Mouse (Mus musculus) midbrain, embryonic 14.5 days (tissue): Measurements from ENCODE around the gene Ankk1. TPM values are rescaled to one million over a fixed set of nuclear protein-coding genes. Genes with fewer than 3 reads are reported as not detected.
A peak's percentile ranks its signal among the peaks of the same experiment; 100 is the strongest.

Experiments
- ATAC-seq: fragments of 200-750 bp; cut with Nextera tagmentation; 2 replicates; pipeline ENCODE4 v1.8.0; 2017; ENCODE audit warnings: moderate number of reproducible peaks, moderate library complexity; ENCODE audit not compliant: low FRiP score, low TSS enrichment
- DNase-seq: peaks from one replicate; pipeline ENCODE4 v3.0.0-alpha.2; 2015
- H3K27ac ChIP-seq: fragments of 300-500 bp; sonication (generic); replicated peaks from 2 replicates; pipeline ENCODE4 v1.5.1; 2014; ENCODE audit warnings: mild to moderate bottlenecking, low read depth, low read length, moderate library complexity
- H3K27me3 ChIP-seq: fragments of 300-500 bp; sonication (generic); 2 replicates; pipeline ENCODE4 v1.6.1; 2014; ENCODE audit warnings: low read length, control low read depth, mixed read lengths; ENCODE audit not compliant: control insufficient read depth, insufficient read depth
- H3K36me3 ChIP-seq: fragments of 300-500 bp; sonication (generic); 2 replicates; pipeline ENCODE4 v1.6.1; 2014; ENCODE audit warnings: low read length, control low read depth; ENCODE audit not compliant: control insufficient read depth, insufficient read depth
- H3K4me1 ChIP-seq: fragments of 300-500 bp; sonication (generic); 2 replicates; pipeline ENCODE4 v1.6.1; 2014; ENCODE audit warnings: mild to moderate bottlenecking, antibody characterized with exemption, low read length, control low read depth; ENCODE audit not compliant: control insufficient read depth, insufficient read depth
- H3K4me2 ChIP-seq: fragments of 300-500 bp; sonication (generic); 2 replicates; pipeline ENCODE4 v1.6.1; 2014; ENCODE audit warnings: mild to moderate bottlenecking, low read length, moderate library complexity
- H3K4me3 ChIP-seq: fragments of 300-500 bp; sonication (generic); replicated peaks from 2 replicates; pipeline ENCODE4 v1.5.1; 2014; ENCODE audit warnings: low read depth, low read length
- H3K9ac ChIP-seq: fragments of 300-500 bp; sonication (generic); replicated peaks from 2 replicates; pipeline ENCODE4 v1.6.1; 2014; ENCODE audit warnings: mild to moderate bottlenecking, low read length, moderate library complexity
- H3K9me3 ChIP-seq: fragments of 300-500 bp; sonication (generic); 2 replicates; pipeline ENCODE4 v1.6.1; 2016; ENCODE audit warnings: low read length, control low read depth, mixed read lengths; ENCODE audit not compliant: control insufficient read depth
- WGBS: fragments of 180-500 bp; shearing (Covaris S2); extraction: QIAGEN DNeasy Blood & Tissue Kit; methylation state at CpG from one replicate; pipeline ENCODE4 v1.1.7; 2014; 5-methylcytosine and 5-hydroxymethylcytosine counted together
- polyA plus RNA-seq: library from polyadenylated mRNA; unstranded; fragments of >200 nt; fragmentation: Nextera tagmentation; extraction: Ambion mirVana; gene quantifications from 2 replicates; pipeline ENCODE4 v1.2.1, GENCODE M21; 2014

The Ankk1 gene
- polyA plus RNA-seq, 1 experiment from 2014 or later: not detected

DNA sequence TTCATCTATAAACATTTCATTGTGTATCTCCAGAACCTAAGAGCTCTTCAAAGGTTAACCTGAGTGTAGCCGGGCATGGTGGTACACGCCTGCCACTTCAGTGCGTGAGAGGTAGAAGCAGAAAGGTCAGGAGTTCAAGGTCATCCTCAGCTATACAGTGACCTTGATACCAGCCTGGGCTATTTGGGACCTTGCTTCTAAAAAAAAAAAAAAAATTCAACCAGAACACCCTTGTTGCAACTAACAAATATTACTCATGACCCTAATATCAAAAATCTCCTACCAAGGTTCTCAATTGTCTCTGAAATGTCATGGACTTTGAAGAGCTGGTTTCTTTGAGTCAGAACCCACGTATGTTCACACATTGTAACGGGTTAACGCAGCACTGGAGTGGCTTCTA lies 42.0 kb downstream of the Ankk1 start:
- WGBS: 90% methylated on average over 6 of the region's 6 CpGs
- Histone ChIP-seq H3K4me3 (no peak overlapping the region), H3K9ac (no peak overlapping the region)

GRCm38 (mm10) chr9:49384041-49384440 lies 42.8 kb downstream of the Ankk1 start:
- Histone ChIP-seq H3K9me3 (no peaks in the 10 kb centered on the region), H3K27ac (no peak overlapping the region), H3K4me3 (no peak overlapping the region), H3K36me3 (no peaks in the 10 kb centered on the region), H3K9ac (no peak overlapping the region), H3K4me1 (peaks cover 8% of the 10 kb centered on the region; the same call in 1 of the 2 replicates), H3K27me3 (no peaks in the 10 kb centered on the region), H3K4me2 (no peak overlapping the region)
- ATAC-seq (no peak), DNase-seq (peak; percentile 61)
- 4% methylated on average over 3 of the region's 3 CpGs for whole genome bisulfite sequencing

More for the DNA sequence above, 42.0 kb downstream of the Ankk1 start:
- Histone ChIP-seq H3K9me3 (no peaks in the 10 kb centered on the region), H3K27ac (no peak overlapping the region), H3K27me3 (no peaks in the 10 kb centered on the region), H3K36me3 (no peaks in the 10 kb centered on the region), H3K4me1 (peaks cover 8% of the 10 kb centered on the region; the same call in 1 of the 2 replicates), H3K4me2 (no peak overlapping the region)
- DNase-seq (no peak), ATAC-seq (no peak)

DNA sequence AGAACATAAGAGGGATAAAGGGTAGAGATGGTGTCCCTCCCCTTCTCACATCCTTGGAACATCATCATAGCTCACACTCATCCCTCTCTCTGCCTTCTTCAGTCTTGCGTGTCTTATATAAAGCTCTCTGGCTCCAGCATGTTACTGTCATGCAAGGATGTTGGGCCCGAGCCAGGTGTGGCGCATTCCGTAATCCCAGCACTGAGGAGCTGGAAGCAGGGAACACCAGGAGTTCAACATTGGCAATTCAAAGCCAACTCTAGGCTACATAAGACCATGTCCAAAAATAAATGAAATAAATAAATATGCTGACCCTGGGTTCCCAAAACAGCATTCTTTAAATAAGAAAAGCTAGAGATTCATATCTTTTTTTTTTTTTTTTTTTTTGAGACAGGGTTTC lies 46.9 kb downstream of the Ankk1 start:
- ATAC-seq (no peak), DNase-seq (no peak)
- no peaks in the 10 kb centered on the region for H3K36me3 ChIP-seq
- H3K4me3 ChIP-seq: no peak overlapping the region
- no peak overlapping the region for H3K27ac ChIP-seq
- H3K9ac ChIP-seq: no peak overlapping the region
- H3K9me3 ChIP-seq: no peaks in the 10 kb centered on the region
- WGBS: 90% methylated on average over 4 of the region's 4 CpGs
- H3K4me2 ChIP-seq: no peak overlapping the region
- H3K4me1 ChIP-seq: peaks cover 8% of the 10 kb centered on the region; the same call in 1 of the 2 replicates
- H3K27me3 ChIP-seq: no peaks in the 10 kb centered on the region

GRCm38 (mm10) chr9:49373946-49374345 lies 52.9 kb downstream of the Ankk1 start:
- no peak overlapping the region for H3K4me3 ChIP-seq
- WGBS: 91% methylated on average over 2 of the region's 2 CpGs
- H3K9me3 ChIP-seq: no peaks in the 10 kb centered on the region
- no peaks in the 10 kb centered on the region for H3K36me3 ChIP-seq
- H3K9ac ChIP-seq: no peak overlapping the region
- H3K4me2 ChIP-seq: no peak overlapping the region
- ATAC-seq (no peak), DNase-seq (no peak)
- H3K4me1 ChIP-seq: no peaks in the 10 kb centered on the region
- H3K27me3 ChIP-seq: no peaks in the 10 kb centered on the region
- H3K27ac ChIP-seq: no peak overlapping the region

- 32% methylated on average over 5 of the region's 5 CpGs for WGBS
- no peak overlapping the region for H3K4me3 ChIP-seq
- H3K4me1 ChIP-seq: no peaks in the 10 kb centered on the region
- DNase-seq (peak; percentile 28), ATAC-seq (no peak)
- no peaks in the 10 kb centered on the region for H3K27me3 ChIP-seq
- no peak overlapping the region for H3K27ac ChIP-seq
- no peak overlapping the region for H3K4me2 ChIP-seq
- H3K36me3 ChIP-seq: no peaks in the 10 kb centered on the region
- H3K9me3 ChIP-seq: no peaks in the 10 kb centered on the region
- H3K9ac ChIP-seq: no peak overlapping the region
These were observed 61.1 kb downstream of the Ankk1 start for GRCm38 (mm10) chr9:49365763-49366162.

Other genes starting within 250 kb of the Ankk1 start
- gene Gm4894, start 176.5 kb downstream of the Ankk1 start, polyA plus RNA-seq: not detected in 2 replicates
- 2.7 and 5.8 TPM in 2 replicates for gene Drd2, start 86.4 kb downstream of the Ankk1 start, polyA plus RNA-seq
- gene Ttc12, start 59.2 kb upstream of the Ankk1 start, polyA plus RNA-seq: 0.94 and 1.9 TPM in 2 replicates